Mouse (Mus musculus) layer of hippocampus, adult 11-12 months (tissue): ENCODE data around the gene Plgrkt.

Source experiments
- DNase-seq: peaks from one replicate; pipeline ENCODE4 v3.0.0; 2022; ENCODE audit warnings: low spot score

Plgrkt gene

GRCm38 (mm10) chr19:29354895-29355877 lies 12.0 kb downstream of the Plgrkt start:
- DNase-seq = peak; percentile 89

- DNase-seq = no peak
Measured at GRCm38 (mm10) chr19:29350991-29351390, 16.2 kb downstream of the Plgrkt start.

- DNase-seq = no peak
Measured at GRCm38 (mm10) chr19:29345636-29346035, 21.6 kb downstream of the Plgrkt start.

- no peak for DNase-seq
Measured at GRCm38 (mm10) chr19:29344868-29345267, 22.3 kb downstream of the Plgrkt start.

- no peak for DNase-seq
Measured at GRCm38 (mm10) chr19:29342281-29342680, 24.9 kb downstream of the Plgrkt start.

- DNase-seq = no peak
Measured at GRCm38 (mm10) chr19:29341029-29341428, 26.2 kb downstream of the Plgrkt start.

GRCm38 (mm10) chr19:29336624-29337023 lies 30.6 kb downstream of the Plgrkt start:
- DNase-seq = no peak

GRCm38 (mm10) chr19:29334068-29334745 lies 33.0 kb downstream of the Plgrkt start, which contains the start of gene Rln1:
TSS of gene Rln1 (minus strand) at chr19:29334670.
- DNase-seq = no peak

- DNase-seq = no peak
Measured at GRCm38 (mm10) chr19:29326822-29327552, 40.2 kb downstream of the Plgrkt start.

- DNase-seq = no peak
Measured at GRCm38 (mm10) chr19:29326396-29326795, 40.8 kb downstream of the Plgrkt start.

GRCm38 (mm10) chr19:29325852-29326180 lies 41.4 kb downstream of the Plgrkt start:
- no peak for DNase-seq

- DNase-seq = no peak
Measured at GRCm38 (mm10) chr19:29325053-29325851, 41.9 kb downstream of the Plgrkt start, which contains the start of gene Insl6. TSS of gene Insl6 (minus strand) at chr19:29325356.

GRCm38 (mm10) chr19:29323416-29324049 lies 43.7 kb downstream of the Plgrkt start:
- no peak for DNase-seq

- DNase-seq = no peak
Measured at GRCm38 (mm10) chr19:29312661-29313060, 54.5 kb downstream of the Plgrkt start.

- DNase-seq = peak; percentile 21
Measured at GRCm38 (mm10) chr19:29311791-29312190, 55.4 kb downstream of the Plgrkt start.

GRCm38 (mm10) chr19:29308832-29309231 lies 58.4 kb downstream of the Plgrkt start:
- no peak for DNase-seq

GRCm38 (mm10) chr19:29302119-29302518 lies 65.1 kb downstream of the Plgrkt start:
- DNase-seq = no peak

GRCm38 (mm10) chr19:29300919-29301318 lies 66.3 kb downstream of the Plgrkt start:
- DNase-seq = no peak
